Mouse (Mus musculus) olfactory bulb, adult 2 months (tissue): ENCODE data around the gene Pou3f1.

Source experiments
- CTCF ChIP-seq: fragments of 200-500 bp; IDR thresholded peaks from 2 replicates; pipeline ENCODE4 v1.5.1; 2012; ENCODE audit warnings: low read depth, mild to moderate bottlenecking, low read length, moderate library complexity; ENCODE audit not compliant: insufficient read depth
- POLR2A ChIP-seq: fragments of 200-500 bp; IDR thresholded peaks from 2 replicates; pipeline ENCODE4 v1.6.1; 2012; ENCODE audit warnings: mild to moderate bottlenecking, low read depth, low read length, moderate library complexity; ENCODE audit not compliant: insufficient read depth

GRCm38 (mm10) chr4:124659251-124660217 is 2.9 kb downstream of the Pou3f1 start:
- TF ChIP-seq CTCF (no peak), POLR2A (no peak)
